Mouse (Mus musculus): ENCODE measurements around the gene Sez6l.
"Not testable (repeated sequence)": the region's sequence is repeated elsewhere in the genome, so short reads cannot be mapped to it uniquely, and the experiment has no call there.

Gene Sez6l

DNA sequence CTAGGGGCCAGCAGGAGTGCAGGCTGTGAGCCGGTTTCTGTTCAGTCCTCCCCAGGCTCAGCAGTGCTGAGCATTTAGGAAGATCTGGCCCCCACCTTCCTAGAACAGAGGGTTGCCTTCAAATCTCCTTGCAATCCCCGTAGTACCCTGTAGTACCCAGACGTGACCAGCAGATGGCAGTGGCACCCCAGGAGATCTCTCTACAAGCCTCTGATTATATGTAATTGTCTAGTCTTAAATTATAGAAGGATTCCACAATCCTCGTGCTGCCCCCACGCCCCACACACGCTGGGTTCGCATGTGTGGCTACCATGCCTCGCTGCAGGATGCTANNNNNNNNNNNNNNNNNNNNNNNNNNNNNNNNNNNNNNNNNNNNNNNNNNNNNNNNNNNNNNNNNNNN lies 144.0 kb downstream of the Sez6l start:
- in situ Hi-C loops (cut with MboI, MseI), result no loop called here

DNA sequence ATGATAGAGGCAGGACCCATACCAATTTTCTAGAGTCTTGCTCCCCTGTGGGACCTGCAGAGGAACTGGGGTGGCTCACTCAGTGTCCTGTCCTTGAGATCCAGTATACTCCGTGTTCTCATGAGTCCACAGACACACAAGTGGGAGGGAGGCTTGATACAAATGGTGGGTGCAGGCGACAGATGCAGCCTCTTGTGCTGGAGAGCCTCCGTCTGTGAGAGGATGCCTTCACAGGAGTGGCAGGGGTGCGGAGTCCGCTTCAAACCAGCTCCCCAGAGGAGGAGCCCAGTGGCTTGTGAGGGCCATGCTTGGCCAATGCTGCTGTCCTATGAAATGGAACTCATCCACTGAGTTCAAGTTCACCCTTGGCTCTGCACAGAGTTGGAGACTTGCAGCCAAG lies 145.0 kb downstream of the Sez6l start:
- in situ Hi-C loops (cut with MboI, MseI), result no loop called here

DNA sequence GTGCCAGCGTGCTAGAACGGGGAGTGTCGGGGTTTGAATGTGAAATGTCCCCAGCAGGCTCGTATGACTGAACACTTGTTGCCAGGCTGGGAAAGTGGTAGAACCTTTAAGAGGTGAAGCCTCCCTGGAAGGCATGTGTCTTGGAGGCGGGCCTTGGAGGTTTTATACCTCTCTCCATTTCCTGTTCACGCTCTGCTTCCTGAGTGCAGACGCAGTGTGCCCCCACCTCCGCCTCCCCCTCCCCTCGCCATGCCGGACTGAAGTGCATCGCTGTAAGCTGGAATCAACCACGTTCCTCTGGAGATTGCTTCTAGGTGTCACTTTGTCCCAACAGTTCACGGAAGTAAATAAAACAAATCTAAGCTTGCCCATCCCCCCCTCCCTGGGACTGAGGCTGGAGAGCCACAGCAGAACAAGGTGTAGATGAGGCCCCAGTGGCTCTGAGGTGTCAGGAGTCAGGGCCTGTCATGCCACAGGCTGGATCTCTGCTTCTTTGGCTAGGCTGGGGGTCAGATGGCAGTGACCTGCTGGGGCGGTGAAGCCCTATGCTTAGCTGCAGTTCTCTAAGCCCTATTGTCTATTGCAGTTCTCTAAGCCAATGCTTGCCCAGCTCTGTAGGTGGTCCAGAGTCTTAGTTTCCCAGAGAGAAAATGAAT lies 145.7 kb downstream of the Sez6l start:
- in situ Hi-C loops (cut with MboI, MseI), result no loop called here

DNA sequence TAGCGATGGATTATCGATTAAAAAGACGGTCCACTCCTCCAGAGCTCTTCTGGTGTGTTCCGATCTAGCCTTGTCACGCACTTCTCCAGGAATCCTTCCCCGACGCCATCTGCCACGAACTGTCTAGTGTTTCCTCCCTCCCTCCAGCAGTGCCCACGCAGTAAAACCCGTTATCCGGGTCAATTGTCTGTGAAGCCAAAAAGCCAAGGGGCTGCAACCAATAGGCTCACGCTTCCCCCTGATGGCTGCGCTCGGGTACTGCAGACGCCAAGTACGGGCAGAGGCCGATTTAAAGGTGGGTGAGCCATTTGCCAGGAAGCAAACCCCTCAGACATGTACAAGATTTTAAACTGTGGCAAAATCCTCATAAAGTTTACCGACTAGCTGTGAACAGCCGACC lies 148.0 kb downstream of the Sez6l start:
- in situ Hi-C loops (cut with MboI, MseI), result no loop called here

DNA sequence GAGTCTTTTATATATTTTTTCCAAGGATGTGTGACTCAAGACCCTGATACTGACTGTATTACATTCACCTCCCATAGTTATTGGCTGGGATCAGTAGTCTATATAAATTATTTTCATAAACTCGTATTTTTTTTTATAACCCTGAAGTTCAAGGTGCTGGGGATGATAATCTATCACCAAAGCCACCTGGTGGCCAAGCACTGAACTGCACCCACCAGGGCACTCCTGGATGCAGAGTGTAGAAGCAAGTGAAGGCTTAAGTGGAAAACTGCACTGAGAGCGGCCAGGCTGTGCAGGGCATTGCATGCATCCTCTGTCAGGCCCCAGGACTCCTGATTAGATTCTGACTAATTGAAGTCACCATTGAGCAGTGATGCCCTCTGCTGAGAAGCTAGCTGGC lies 149.7 kb downstream of the Sez6l start:
- in situ Hi-C loops (cut with MboI, MseI), result no loop called here

DNA sequence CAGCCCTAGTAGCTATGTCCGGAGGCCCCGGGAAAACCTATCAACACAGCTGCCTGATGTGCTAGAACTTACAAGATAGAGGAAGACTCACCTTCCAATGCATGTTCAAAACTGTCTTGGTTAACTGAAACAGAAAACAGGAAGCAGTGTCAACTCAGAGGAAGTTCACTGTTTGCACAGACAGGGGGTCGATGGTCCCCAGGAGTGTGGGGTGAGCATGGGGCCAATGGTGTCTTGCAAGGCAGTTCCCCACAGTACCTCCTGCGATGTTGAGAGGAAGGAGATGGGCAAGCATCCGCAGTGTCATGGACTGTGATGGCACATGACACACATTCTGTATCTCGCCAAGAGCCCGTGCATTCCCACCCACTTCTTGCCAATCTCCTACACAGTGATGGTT lies 150.3 kb downstream of the Sez6l start:
- in situ Hi-C loops (cut with MboI, MseI), result no loop called here

DNA sequence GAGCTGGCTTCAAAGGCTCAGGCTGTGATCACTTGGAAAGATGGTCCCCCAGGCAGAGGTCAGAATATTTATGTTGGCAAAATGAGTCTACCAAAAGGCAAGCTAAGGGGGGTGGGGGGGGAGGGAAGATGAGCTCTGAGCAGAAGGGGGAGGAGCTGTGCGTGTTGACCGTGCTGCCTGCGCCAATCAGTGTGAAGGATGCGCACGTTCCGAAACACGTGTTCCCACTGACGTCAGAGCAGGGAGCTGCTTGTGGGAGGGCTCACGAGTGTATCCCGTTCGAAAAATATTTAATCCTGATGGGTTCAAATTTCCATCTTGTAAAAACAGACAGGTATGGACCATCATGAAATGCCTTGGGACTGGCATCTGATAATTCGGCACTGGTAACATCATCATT lies 157.4 kb downstream of the Sez6l start:
- in situ Hi-C loops (cut with MboI, MseI), result no loop called here

DNA sequence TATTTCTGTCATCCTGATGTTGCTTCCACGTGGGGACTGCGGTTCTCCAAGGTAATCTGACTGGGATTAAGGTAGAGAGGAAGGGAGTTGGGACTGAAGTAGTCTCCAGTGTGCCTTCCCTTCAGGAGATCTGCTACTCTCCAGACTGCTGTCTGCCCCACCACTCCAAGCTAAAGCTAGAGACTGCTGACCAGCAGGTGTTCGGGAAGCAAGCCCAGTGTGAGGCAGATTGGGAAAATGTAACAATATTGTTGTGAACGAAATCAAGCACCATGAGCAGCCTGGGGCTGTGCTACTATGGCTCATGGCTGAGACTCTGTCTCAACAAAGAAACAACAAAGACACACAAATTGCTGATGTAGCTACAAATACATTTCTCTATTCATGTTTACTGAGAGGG lies 159.0 kb downstream of the Sez6l start:
- in situ Hi-C loops (cut with MboI, MseI), result no loop called here

DNA sequence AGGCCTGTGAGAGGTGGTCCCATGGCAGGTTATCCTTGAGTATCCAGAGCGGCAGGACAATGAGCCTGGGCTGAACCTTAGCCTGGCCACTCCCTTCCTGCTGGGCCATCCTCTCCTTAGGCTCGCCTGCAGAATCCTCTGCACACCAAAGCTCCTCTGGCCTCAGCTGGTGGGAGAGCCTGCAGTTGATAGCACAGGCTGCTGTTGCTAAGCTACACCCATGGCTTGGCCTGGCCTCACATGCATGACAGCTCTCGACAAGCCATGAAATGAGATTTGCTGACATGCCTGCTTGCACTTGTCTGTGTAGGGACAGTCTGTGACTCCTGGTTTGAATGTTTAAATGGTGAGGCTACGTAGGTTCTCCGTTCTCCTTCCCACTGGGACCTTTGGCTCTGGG lies 160.3 kb downstream of the Sez6l start:
- in situ Hi-C loops (cut with MboI, MseI), result no loop called here

DNA sequence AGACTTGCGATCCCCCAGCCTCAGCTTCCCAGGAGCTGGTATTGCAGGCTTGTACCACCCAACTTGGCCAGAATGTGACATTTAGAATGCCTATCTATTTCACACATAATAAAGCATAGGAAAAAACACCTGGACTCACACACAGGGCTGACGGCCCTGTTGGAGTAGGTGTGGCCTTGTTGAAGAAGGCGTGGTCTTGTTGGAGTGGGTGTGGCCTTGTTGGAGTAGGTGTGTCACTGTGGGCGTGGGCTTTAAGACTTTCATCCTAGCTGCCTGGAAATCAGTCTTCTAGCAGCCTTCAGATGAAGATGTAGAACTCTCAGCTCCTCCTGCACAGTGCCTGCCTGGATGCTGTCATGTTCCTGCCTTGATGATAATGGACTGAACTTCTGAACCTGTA lies 164.2 kb downstream of the Sez6l start:
- in situ Hi-C loops (cut with MboI, MseI), result not testable (repeated sequence)

DNA sequence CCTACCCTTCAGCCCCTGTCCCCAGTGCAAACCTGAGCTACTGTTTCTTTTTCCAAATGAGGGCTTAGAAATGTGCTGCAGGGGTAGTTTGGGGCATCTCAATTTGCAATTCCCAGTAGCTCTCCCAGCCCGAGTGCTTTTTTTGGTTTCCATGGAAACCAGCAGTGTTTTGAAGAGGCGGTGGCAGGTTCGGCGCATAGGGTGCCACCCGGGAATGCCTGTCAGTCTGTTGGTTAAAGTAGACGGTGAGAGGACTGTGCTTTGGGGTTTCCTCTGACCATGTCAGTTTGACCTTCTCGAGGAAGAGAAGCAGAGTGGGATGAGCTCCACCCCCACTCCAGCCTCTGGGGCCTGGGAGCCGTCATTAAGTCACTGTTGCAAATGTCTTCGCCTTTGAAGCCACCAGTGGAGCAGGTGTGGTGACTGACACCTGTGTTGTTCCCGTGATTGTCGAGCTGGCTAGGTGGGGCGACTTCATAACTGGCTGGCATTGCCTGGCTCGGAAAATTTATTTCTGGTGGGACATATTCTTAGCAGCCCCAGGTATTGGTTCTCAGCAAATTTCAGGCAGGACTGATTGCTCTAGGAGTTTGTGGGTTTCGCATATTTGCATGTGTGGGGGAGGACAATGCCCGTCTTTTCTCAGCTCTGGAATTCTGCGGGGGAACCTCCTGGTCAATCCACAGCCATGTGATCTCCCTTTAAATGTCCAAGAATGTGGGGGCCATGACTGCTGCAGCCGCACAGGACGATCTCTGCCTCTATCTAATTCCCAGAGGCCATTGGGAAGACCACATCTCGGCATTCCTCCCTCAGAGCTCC lies 165.3 kb downstream of the Sez6l start:
- in situ Hi-C loops (cut with MboI, MseI), result no loop called here

DNA sequence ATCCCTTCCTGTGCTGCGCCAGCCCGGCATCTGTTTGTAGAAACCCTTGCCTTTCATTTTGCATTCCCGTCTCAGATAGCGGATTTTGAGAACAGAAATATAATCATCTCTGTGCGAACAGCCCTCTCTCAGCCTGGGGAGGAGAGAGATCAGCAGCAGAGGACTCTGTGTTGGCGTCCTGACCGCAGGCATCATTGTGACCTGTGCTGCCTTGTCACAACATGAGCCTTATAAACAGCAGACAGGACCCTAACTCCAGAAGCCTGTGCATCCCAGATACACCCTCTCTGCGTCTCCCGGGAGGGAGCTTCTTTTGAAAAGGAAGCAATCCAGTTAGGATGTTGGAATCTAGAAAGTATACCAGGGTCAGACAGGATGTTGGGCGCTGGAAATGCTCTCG lies 165.9 kb downstream of the Sez6l start:
- in situ Hi-C loops (cut with MboI, MseI), result no loop called here

DNA sequence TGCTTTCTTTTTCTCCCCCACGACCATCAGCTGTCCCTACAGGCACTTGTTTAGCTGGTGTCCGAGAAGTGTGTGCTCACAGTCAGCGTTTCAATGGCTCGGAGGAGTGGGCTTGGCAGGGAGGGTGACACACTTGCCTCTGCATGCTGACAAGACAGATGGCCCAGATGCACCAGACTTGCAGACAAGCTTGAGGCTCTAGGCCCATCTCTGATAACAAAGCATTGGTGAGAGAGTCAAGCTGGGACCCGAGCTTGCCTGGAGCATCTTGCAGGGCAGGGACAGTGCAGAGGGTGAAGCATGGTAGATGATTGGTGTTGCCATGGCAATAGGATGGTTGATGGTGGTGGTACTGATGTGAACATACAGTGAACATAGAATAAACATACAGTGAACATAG lies 167.7 kb downstream of the Sez6l start:
- in situ Hi-C loops (cut with MboI, MseI), result no loop called here

DNA sequence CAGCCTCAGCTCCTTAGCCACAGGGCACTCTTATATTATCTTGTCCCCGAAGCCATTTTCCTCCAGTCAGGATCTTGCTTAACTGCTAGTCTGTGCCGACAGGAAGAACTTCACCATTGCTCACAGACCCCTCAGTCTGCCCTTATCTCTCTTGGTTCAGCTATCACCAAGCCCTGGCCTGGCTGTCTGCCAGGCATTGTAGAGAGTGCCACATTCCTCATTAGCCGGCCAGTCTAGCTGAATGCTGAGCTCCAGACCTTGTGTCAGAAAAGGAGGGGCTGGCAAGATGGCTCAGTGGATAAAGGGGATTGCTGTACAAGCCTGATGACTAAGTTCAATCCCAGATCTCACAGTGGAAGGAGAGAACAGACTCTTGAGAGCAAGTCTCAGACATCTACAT lies 171.0 kb downstream of the Sez6l start:
- in situ Hi-C loops (cut with MboI, MseI), result no loop called here

DNA sequence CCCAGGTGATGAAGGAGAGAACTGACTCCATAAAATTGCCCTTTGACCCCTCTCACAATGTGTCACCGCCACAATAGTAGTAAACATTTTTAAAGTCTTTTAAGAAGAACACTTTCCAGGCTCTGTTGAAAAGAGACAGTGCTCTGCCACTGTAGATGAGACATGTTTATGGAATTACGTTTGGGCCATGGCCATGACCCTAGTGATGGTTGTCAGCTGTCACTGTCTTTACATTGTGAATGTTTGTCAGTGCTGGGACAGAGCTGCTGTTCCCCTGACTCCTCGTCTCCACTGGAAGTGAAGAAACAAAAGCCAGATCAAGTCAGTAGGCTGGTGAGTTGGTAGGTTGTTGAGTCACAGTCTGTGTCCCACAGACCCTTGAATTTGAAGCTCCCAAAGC lies 174.5 kb downstream of the Sez6l start:
- in situ Hi-C loops (cut with MboI, MseI), result no loop called here

DNA sequence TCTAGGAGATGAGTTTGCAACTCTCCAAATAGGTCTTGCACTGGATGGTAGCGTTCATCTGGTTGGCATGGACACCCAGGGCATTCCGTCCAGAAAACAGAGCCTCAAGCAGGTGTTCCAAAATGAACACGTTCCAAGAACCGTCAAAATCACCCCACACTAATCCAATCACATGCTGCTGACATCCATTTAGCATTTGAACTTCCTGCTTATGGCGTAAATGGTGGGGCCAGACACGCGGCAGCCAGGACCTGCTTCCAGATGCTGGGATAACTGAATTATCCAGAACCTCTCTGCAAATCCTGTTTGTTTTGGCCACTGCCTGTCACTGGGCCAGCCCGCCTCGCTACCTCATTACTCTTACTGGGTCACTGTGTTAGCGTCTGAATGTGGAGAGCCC lies 177.7 kb downstream of the Sez6l start:
- in situ Hi-C loops (cut with MboI, MseI), result no loop called here

DNA sequence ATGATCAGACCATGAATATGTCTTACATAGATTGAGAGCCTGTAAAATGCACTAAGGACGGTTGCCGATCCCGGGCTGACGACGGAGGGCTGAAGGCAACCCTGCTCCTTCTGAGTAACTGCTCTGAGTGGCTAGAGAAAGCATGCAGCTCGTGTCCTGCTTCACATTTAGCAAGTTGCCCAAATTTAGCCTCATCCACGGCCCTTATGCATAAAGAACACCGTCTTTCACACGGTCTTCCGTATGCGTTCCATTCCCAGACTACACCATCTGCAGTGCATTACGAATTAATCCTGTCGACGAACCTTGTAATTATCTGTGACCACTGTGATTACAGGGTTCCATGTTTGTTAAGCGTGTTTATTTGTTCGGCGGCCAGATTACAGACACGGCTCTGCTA lies 180.9 kb downstream of the Sez6l start:
- in situ Hi-C loops (cut with MboI, MseI), result no loop called here

DNA sequence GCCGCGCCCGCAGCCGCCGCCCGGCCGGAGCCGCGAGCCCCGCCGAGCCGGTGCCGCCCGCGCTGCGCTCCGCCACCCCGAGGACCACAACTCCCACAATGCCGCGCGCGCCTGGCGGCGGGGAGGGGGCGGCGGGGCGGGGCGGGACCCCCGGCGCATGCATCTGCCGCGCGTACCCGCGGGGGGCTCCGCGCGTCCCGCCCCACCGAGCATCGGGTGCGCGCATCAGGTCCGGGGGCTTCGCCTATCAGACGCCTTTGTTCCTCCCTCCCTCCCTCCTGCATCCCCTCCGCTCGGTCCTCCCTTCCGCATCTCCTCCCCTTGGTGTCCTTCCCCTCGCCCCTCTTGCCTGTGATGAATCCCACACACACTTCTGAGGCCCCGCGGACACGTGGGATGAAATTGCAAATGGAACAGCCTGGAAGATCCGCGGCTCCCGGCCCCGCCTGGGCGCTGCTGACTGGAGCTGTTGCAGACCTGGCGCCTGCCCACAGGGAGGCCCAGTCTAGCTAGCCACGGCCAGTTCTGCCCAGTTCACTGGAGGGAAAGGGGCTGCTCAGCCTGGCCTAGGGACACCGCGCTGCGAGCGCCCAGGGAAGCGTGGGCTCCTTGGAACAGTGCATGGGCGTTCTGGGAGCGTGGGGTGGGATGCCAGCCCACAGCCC lies 182.1 kb downstream of the Sez6l start, which contains the start of gene Asphd2:
TSS of gene Asphd2 (minus strand) at position 88 of the 665 bp plus-strand sequence.
- in situ Hi-C loops (cut with MboI, MseI), result no loop called here

DNA sequence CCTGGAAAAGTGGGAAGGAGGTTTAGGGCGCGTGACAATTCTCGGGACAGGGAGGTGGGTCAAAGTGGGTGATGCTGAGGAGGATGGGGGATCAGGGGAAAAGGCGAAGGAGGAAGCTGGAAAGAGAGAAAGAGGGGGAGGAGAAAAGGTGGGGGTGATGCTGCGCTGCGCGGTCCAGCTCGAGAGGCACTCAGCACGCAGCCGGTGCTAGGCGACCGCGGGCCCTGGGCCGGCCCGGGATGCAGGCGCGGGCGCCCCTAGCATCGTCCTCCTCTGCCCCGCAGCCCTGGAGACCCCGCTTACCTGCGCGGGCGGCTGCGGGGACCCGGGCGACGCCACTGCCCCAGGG lies 182.6 kb downstream of the Sez6l start:
- in situ Hi-C loops (cut with MboI, MseI), result no loop called here

DNA sequence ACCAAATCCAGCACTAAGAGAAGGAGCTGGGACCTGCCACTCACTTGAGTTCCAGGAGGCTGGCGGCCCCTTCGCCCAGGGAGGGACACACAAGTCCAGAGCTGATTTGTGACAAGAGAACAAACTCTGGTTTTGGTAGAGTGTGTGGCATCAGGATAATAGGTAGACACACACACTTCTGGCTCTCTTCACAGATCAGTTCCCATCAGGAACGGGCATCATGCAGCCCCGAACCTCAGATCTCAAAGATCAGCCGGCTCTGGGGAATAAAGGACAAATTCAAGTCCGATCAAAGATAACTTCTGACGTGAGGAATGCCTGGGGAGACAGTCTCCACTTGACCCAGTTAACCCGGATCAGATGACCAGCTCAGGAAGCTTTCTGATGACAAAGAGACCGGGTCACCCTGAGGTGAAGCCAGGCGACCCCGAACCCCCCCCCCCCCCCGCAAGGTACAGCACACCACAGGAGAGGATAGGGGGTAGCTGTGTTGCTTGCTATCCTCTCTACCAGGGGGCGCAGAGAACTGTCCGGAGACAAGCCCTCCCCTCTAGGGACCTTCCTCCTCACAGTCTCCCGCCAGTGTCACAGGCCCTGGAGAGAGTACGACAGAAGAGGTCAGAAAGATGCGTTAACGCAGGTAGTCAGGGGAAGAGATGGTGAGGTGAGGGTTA lies 183.1 kb downstream of the Sez6l start:
- in situ Hi-C loops (cut with MboI, MseI), result no loop called here

DNA sequence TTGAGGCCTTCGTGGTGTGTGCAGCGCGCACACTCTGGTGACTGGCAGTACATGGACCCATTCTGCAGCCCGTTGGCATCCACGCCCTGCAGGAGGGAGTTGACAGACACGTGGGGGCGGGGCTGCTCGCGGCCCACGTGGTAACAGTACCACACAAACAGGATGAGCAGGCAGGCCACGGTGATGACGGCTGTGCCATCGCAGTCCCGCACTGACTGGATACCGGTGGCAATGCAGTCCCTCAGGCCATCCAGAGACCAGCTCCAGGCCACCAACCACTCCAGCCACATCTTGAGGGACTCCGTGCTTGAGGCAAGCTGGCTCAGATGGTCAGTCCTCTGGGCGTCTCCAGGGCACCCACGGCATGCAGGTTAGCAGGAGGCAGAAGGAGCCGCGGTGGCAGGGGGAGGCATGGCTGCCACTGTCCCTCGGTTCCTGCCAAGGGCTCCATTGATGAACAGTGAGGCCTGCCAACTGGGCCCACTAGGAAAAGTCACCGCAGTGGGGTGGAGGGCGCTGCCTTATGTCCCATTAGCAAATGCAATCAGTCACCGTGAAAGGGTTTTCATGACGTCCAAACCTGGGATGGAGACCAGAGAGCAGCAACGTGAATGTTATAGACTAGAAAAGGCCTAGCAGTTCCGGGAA lies 185.2 kb downstream of the Sez6l start:
- in situ Hi-C loops (cut with MboI, MseI), result no loop called here

DNA sequence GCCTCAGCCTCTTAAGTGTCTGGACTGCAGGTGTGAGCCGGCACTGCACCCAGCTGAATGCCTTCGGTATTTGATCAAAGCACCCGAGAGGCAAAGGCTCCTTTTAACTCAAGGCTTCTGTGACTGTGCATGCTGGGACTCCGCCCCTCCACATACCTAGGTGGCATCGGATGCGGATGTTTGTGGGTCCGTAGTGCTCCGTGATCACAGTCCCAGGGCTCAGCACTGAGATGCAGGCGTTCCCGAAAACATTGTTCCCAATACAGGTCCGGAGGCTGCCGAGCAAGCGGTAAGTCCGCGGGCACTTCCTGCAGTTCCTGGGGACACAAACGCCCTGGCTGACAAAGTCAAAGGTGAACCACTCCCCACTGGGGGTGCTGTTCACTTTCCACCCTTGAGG lies 186.0 kb downstream of the Sez6l start:
- in situ Hi-C loops (cut with MboI, MseI), result no loop called here
